Mouse (Mus musculus) ES-Bruce4 (cell line): ENCODE measurements around the gene Col4a4.

ENCODE experiments used
- CTCF ChIP-seq: IDR thresholded peaks from one replicate; pipeline ENCODE4 v1.8.1; 2011; ENCODE audit warnings: low read depth, low read length
- EP300 ChIP-seq: IDR thresholded peaks from 2 replicates; pipeline ENCODE4 v1.6.1; 2011; ENCODE audit warnings: low read depth, low read length; ENCODE audit not compliant: insufficient read depth
- POLR2A ChIP-seq: IDR thresholded peaks from one replicate; pipeline ENCODE4 v1.8.1; 2011; ENCODE audit warnings: low read length; ENCODE audit not compliant: insufficient read depth

- no peak for TF ChIP-seq POLR2A
- TF ChIP-seq CTCF: no peak
- no peak for TF ChIP-seq EP300
These were observed 109.9 kb downstream of the Col4a4 start for GRCm38 (mm10) chr1:82476746-82477145.
